Mouse (Mus musculus) adrenal gland, adult 8-10 months (tissue): Measurements from ENCODE around the gene B3gat3. TPM values are rescaled to one million over a fixed set of nuclear protein-coding genes. Genes with fewer than 3 reads are reported as not detected.
"Not testable (repeated sequence)": the region's sequence is repeated elsewhere in the genome, so short reads cannot be mapped to it uniquely, and the experiment has no call there.

Experiments
- DNase-seq: peaks from one replicate; pipeline ENCODE4 v3.0.0; 2022
- total RNA-seq, 4 experiments: library from RNA; stranded (reverse); gene quantifications; 2 replicates each; pipeline ENCODE4 v1.2.4; 2022

The B3gat3 gene
- total RNA-seq, 4 experiments from 2014 or later = 61.3 to 72.9 (median 70.0) TPM

- DNase-seq = no peak
These were observed 23.9 kb downstream of the B3gat3 start for GRCm38 (mm10) chr19:8944062-8944461.

DNA sequence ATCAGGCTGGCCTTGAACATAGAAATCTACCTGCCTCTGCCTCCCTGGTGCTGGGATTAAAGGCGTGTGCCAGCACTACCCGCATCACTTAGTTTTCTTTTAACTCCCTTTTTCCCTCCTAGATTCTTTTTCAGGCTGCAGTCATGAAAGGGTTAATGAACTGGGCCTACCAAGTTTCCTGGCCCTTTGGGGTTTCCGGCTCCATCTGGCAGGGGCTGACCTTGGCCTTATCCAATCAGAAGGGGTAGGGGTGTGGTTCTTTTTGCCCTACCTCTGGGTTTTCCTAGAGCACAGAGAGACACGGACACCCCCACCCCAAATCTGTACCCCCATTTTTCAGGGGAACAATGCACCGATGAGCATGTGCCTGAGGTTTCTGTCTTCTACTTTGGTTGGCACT, 24.6 kb downstream of the B3gat3 start:
- DNase-seq = peak; percentile 70

- no peak for DNase-seq
These were observed 25.1 kb downstream of the B3gat3 start for GRCm38 (mm10) chr19:8945251-8945650.

- no peak for DNase-seq
These were observed 26.8 kb downstream of the B3gat3 start for GRCm38 (mm10) chr19:8946929-8947328.

- DNase-seq = no peak
These were observed 30.0 kb downstream of the B3gat3 start for GRCm38 (mm10) chr19:8950190-8950589.

DNA sequence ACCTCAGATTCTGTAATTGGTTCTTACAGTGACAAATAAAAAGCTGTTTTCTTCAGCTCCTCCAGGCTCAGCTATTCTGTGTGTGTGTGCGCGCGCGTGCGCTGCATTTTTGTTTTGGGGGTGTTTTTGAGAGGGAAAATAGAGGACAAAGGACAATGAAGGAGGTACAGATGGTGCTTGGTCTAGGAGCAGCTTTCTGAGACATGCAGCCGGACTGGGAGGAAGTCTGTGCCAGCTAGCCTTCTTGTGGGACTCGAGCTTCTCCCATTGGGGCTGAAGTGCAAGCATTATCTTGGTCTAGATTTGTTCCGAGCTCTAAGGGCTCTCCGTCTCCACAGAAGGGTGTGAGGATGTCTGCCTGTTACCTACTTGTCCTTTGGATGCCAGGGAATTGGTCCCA, 32.1 kb downstream of the B3gat3 start:
- DNase-seq = no peak

DNA sequence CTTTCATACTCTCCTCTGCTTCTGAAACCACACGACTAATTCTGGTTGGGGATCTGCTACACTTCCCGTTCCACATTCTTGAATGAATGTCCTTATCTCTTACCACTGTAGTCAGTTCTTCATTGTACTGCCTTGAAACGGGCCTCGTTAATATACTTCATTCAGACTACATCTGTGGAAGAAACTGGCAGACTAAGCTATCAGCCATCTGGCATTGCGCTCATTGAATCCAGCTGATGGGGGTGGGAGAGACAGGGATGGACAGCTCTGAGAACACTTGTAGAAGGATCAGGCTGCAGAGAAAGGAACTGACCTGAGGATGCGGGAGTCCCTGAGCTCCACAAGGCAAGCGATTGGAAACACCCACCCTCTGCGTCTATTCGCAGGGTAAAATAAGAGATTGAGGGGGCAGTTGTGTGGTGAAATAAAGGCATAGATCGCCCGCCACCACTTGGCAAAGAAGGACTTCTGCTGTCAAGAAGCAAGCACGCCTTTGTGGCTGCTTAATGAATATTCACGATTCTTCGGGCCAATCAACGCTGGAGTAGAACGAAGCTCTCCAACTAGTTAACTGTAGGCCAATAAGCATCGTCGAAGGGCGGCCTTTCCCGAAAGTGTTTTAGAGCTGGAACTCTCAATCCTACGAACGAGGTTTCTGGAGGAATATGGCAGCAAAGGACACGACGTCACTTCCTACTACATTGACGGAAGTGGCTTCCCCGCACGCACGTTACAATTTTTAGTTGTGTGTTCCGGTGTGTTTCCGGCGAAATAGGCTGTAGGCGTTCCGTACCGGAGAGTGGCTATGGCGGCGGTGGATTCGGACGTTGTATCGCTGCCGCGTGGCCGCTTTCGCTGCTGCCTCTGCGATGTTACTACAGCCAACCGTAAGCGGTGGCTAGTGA, 33.2 kb downstream of the B3gat3 start, which contains the start of gene Tut1:
Tut1 (plus strand) TSS at position 713 of the 905 bp plus-strand sequence.
- peak; percentile 92 for DNase-seq

DNA sequence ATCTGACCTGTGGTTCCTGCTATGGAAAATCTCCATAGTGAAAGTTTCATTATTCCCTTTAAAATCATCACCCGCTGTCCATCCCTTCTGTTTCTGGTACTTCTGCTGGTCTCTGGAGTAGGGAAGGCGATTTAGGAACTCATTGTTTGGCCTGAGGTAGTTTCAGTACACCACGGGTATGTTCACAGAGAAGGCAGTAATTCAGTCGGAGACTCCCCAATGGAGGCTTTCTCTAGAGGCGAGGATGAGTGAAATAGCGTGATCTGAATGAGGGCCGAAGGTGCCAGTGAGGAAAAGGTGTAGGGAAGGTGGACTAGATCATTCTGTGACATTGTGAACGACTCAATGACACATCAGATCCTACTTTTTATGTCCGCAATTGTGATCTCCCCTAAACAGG, 34.0 kb downstream of the B3gat3 start:
- DNase-seq = no peak

- no peak for DNase-seq
These were observed 42.1 kb downstream of the B3gat3 start for GRCm38 (mm10) chr19:8962256-8962655.

DNA sequence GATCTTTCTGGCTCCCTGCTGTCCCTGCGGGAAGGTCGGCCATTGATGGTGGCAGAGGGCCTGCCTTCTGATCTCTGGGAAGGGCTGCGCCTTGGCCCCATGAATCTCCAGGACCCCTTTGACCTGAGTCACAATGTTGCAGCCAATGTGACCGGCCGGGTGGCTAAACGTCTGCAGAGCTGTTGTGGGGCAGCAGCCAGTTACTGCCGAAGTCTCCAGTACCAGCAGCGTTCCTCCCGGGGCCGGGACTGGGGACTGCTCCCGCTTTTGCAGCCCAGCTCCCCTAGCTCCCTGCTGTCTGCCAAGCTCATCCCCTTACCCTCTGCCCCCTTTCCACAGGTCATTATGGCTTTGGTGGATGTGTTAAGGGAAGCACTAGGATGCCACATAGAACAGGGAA, 44.9 kb downstream of the B3gat3 start:
- no peak for DNase-seq

- no peak for DNase-seq
These were observed 45.6 kb downstream of the B3gat3 start for GRCm38 (mm10) chr19:8965771-8966170.

DNA sequence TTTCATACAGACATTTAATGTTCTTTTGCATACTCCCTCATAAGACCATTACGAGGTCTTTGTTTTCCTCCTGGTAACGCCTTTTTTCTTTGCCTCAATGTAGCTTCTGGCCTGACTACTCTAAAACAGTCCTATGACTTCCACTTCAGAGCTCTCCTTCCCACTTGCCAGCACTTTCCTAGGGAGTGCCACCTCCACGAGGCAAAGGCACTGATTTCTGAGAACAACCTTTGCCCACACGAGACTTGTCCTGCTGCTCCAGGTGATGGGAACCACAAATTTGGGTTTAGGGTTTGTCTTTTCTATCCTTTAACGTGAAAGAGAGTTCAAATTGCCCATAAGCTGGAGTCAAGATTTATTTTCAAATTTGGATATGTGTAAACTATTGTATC, 46.0 kb downstream of the B3gat3 start:
- no peak for DNase-seq

DNA sequence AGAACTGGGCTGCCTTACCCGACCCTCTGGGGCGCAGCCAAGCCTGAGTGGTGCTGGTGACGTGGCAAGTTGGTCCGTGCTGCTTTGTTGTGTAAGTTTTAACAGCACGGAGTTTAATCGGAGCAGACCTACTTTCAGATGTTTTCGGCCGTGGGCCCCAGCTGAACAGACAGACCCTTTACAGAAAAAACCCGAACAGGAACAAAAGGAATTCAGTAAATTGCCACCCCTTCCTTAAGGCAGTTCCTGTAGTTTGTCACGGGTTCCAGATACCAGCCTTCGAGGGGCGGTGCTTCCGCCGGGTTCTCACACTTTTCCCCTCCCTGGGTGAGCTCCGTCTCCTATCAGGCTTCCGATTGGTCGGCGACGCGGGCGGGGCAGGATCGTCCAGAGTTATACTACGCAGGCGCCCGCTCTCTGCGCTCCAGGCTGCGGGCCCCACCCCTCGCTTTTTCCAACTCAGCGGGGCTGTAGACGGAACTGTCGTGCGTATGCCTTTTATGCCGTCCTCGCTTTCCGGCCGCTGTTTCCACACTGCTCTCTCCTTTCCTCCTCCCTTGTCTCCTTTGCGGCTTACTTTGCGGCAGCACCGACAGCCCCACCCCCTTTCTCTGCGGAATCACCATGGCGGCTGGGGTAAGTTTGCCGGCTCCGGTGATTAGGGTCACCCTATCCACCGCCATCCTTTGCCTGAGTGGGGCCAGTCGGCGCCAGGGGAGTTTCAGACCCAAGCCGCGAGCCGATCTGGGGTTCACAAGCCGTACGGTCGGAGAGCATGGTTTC, 46.6 kb downstream of the B3gat3 start, which contains the start of gene Eef1g:
Eef1g (plus strand) TSS at position 452 of the 783 bp plus-strand sequence.
- DNase-seq = peak; percentile 100

- no peak for DNase-seq
These were observed 47.2 kb downstream of the B3gat3 start for GRCm38 (mm10) chr19:8967373-8967743.

DNA sequence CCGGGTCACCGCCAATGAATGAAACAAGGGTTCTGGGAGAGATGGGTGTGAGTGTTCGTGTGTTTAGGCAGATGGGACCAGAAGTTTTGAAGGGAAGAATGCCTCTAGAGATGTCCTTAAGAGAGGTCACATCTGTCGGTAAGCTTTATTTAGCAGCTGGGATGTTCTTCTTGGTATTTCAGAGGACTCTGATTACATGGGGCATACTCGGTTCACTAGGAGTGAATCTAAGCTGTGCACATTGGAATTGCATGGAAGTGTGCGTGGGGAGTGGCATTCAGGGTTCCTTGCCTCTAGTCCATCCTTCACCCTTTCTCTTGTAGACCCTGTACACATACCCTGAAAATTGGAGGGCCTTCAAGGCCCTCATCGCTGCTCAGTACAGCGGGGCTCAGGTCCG, 47.7 kb downstream of the B3gat3 start:
- DNase-seq = no peak

GRCm38 (mm10) chr19:8972491-8972890, 52.3 kb downstream of the B3gat3 start:
- DNase-seq = not testable (repeated sequence)

DNA sequence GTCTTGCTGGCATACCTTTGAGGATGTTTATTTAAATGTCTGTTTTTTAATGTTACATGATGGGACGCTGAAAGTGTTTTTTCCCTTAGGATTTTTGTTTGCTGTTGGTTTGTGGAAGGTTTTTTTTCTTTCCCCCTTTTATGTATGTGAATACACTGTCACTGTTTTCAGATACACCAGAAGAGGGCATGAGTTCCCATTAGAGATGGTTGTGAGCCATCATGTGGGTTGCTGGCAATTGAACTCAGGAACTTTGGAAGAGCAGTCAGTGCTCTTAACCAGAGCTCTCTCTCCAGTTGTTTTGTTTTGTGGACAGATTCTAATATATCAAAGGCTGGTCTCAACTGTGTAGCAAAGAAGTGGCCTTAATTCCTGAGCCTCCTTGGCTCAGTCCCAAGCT, 54.5 kb downstream of the B3gat3 start:
- no peak for DNase-seq

DNA sequence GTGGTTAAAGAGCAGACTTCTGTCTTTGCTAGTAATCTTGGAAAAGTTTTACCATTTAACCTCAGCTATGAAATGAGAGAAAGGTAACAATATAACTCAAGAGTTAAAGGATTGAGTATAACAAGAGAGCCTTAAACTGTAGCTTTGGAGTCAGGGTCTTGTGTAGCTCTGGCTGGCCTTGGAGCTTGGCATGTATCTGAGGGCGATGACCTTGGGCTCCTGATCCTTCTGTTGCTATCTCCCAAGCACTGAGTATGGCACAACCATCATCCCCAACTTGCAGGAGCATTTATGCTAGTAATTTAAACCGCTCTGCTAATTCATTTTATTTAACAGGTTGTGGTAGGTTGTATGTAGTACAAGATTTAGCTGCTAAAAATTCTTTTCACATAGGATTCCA, 55.3 kb downstream of the B3gat3 start:
- DNase-seq = no peak

- DNase-seq = no peak
These were observed 56.4 kb downstream of the B3gat3 start for GRCm38 (mm10) chr19:8976535-8976934.
